ENCODE assay signal across 7 mouse cellular contexts in the genomic region with DNA sequence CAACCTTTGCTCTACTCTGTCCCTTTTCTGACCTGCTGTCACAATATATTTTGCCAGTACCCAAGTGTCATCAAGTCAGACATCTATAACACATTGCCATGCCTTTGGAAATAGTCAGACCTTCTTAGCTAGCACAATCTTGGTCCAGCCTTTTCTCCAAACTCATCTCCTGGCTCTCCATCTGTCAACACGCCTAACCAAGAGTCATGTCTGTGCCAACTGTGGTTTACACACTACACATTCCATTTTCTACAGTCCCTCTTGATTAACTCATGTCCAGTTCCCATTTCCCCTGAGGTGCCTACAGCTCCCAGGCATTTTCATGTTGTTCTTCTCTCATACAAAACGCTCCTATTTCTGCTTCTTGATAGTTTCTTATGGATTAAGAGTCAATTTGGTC.
"Had no signal": no experiment of that assay in that cellular context is flagged by ENCODE, and none has a peak within 500 bp of the region (broad histone marks: within the 10 kb centered on the region; RNA-seq: fewer than 3 reads in every experiment).

No protein-coding gene starts in this region.

- DNase-seq: lung, adult 2 months; lung, postnatal 14 days; lung, postnatal 36 days; right cerebral cortex, postnatal 14 days; thymus, adult 2 months; thymus, postnatal 25 days; thymus, postnatal 4 days had no signal
